Mouse (Mus musculus): ENCODE results near the gene Zfp365. TPM values are rescaled to one million over a fixed set of nuclear protein-coding genes. Genes with fewer than 3 reads are reported as not detected.

The Zfp365 gene
- total and polyA plus RNA-seq, 2 experiments: not detected

GRCm38 (mm10) chr10:67852411-67852810 lies 60.1 kb downstream of the Zfp365 start:
- no peaks in the 10 kb centered on the region; the same call in 1 of the 2 replicates for H3K27me3 ChIP-seq (ENCODE audit: control insufficient read depth, insufficient read depth, low read length)
- DNase-seq (ENCODE audit: extremely low read depth, low read depth, low spot score): no peak
- WGBS: 60% methylated on average over 6 of the region's 6 CpGs
- no peak overlapping the region for H3K27ac ChIP-seq (replicated peaks; ENCODE audit: insufficient read depth, low read depth, low read length)
- H3K36me3 ChIP-seq (ENCODE audit: control insufficient read depth, insufficient read depth, low read length): no peaks in the 10 kb centered on the region
- no peaks in the 10 kb centered on the region for H3K79me2 ChIP-seq (ENCODE audit: control insufficient read depth, insufficient read depth, low read length)
- no peak overlapping the region for H3K9ac ChIP-seq (ENCODE audit: low read depth, low read length)
- no peak overlapping the region for H3K4me3 ChIP-seq (ENCODE audit: insufficient read depth, low read depth, low read length)
- no peaks in the 10 kb centered on the region for H3K4me1 ChIP-seq (ENCODE audit: control insufficient read depth, insufficient read depth, low read length)
- TF ChIP-seq POLR2A (IDR thresholded peaks at IDR 0.05; ENCODE audit: extremely low read depth, insufficient read depth, low read length): no peak
- no peak for TF ChIP-seq CTCF (IDR thresholded peaks at IDR 0.05; ENCODE audit: low read depth, low read length)

- no peaks in the 10 kb centered on the region for H3K79me2 ChIP-seq (ENCODE audit: control insufficient read depth, insufficient read depth, low read length)
- H3K4me3 ChIP-seq (ENCODE audit: insufficient read depth, low read depth, low read length): no peak overlapping the region
- no peak for DNase-seq (ENCODE audit: extremely low read depth, low read depth, low spot score)
- WGBS: 76% methylated on average over 6 of the region's 6 CpGs
- H3K4me1 ChIP-seq (ENCODE audit: control insufficient read depth, insufficient read depth, low read length): no peaks in the 10 kb centered on the region
- H3K27ac ChIP-seq (replicated peaks; ENCODE audit: insufficient read depth, low read depth, low read length): no peak overlapping the region
- H3K9ac ChIP-seq (ENCODE audit: low read depth, low read length): no peak overlapping the region
- no peaks in the 10 kb centered on the region for H3K36me3 ChIP-seq (ENCODE audit: control insufficient read depth, insufficient read depth, low read length)
- TF ChIP-seq CTCF (IDR thresholded peaks at IDR 0.05; ENCODE audit: low read depth, low read length) (no peak), POLR2A (IDR thresholded peaks at IDR 0.05; ENCODE audit: extremely low read depth, insufficient read depth, low read length) (no peak)
- H3K27me3 ChIP-seq (ENCODE audit: control insufficient read depth, insufficient read depth, low read length): no peaks in the 10 kb centered on the region; the same call in 1 of the 2 replicates
Observed at GRCm38 (mm10) chr10:67851079-67851478, 61.4 kb downstream of the Zfp365 start.

- TF ChIP-seq POLR2A (IDR thresholded peaks at IDR 0.05; ENCODE audit: extremely low read depth, insufficient read depth, low read length) (no peak), CTCF (IDR thresholded peaks at IDR 0.05; ENCODE audit: low read depth, low read length) (no peak)
- DNase-seq (ENCODE audit: extremely low read depth, low read depth, low spot score): no peak
- 75% methylated on average over 14 of the region's 14 CpGs for WGBS
- Histone ChIP-seq H3K79me2 (ENCODE audit: control insufficient read depth, insufficient read depth, low read length) (no peaks in the 10 kb centered on the region), H3K27ac (replicated peaks; ENCODE audit: insufficient read depth, low read depth, low read length) (no peak overlapping the region), H3K27me3 (ENCODE audit: control insufficient read depth, insufficient read depth, low read length) (no peaks in the 10 kb centered on the region), H3K4me3 (ENCODE audit: insufficient read depth, low read depth, low read length) (no peak overlapping the region), H3K4me1 (ENCODE audit: control insufficient read depth, insufficient read depth, low read length) (no peaks in the 10 kb centered on the region), H3K9ac (ENCODE audit: low read depth, low read length) (no peak overlapping the region), H3K36me3 (ENCODE audit: control insufficient read depth, insufficient read depth, low read length) (no peaks in the 10 kb centered on the region)
Observed at GRCm38 (mm10) chr10:67846016-67846650, 66.3 kb downstream of the Zfp365 start.

GRCm38 (mm10) chr10:67841596-67841995 lies 70.9 kb downstream of the Zfp365 start:
- Histone ChIP-seq H3K36me3 (ENCODE audit: control insufficient read depth, insufficient read depth, low read length) (no peaks in the 10 kb centered on the region), H3K27me3 (ENCODE audit: control insufficient read depth, insufficient read depth, low read length) (no peaks in the 10 kb centered on the region), H3K4me3 (ENCODE audit: insufficient read depth, low read depth, low read length) (no peak overlapping the region), H3K4me1 (ENCODE audit: control insufficient read depth, insufficient read depth, low read length) (no peaks in the 10 kb centered on the region), H3K9ac (ENCODE audit: low read depth, low read length) (no peak overlapping the region), H3K79me2 (ENCODE audit: control insufficient read depth, insufficient read depth, low read length) (no peaks in the 10 kb centered on the region), H3K27ac (replicated peaks; ENCODE audit: insufficient read depth, low read depth, low read length) (no peak overlapping the region)
- WGBS: 85% methylated on average over 10 of the region's 10 CpGs
- DNase-seq (ENCODE audit: extremely low read depth, low read depth, low spot score): no peak
- TF ChIP-seq CTCF (IDR thresholded peaks at IDR 0.05; ENCODE audit: low read depth, low read length) (no peak), POLR2A (IDR thresholded peaks at IDR 0.05; ENCODE audit: extremely low read depth, insufficient read depth, low read length) (no peak)

- DNase-seq (ENCODE audit: extremely low read depth, low read depth, low spot score): no peak
- no peaks in the 10 kb centered on the region for H3K4me1 ChIP-seq (ENCODE audit: control insufficient read depth, insufficient read depth, low read length)
- no peaks in the 10 kb centered on the region for H3K79me2 ChIP-seq (ENCODE audit: control insufficient read depth, insufficient read depth, low read length)
- no peaks in the 10 kb centered on the region for H3K27me3 ChIP-seq (ENCODE audit: control insufficient read depth, insufficient read depth, low read length)
- H3K4me3 ChIP-seq (ENCODE audit: insufficient read depth, low read depth, low read length): no peak overlapping the region
- WGBS: 83% methylated on average over 4 of the region's 4 CpGs
- H3K36me3 ChIP-seq (ENCODE audit: control insufficient read depth, insufficient read depth, low read length): no peaks in the 10 kb centered on the region
- TF ChIP-seq POLR2A (IDR thresholded peaks at IDR 0.05; ENCODE audit: extremely low read depth, insufficient read depth, low read length): no peak
- no peak for TF ChIP-seq CTCF (IDR thresholded peaks at IDR 0.05; ENCODE audit: low read depth, low read length)
- no peak overlapping the region for H3K9ac ChIP-seq (ENCODE audit: low read depth, low read length)
- H3K27ac ChIP-seq (replicated peaks; ENCODE audit: insufficient read depth, low read depth, low read length): no peak overlapping the region
Observed at GRCm38 (mm10) chr10:67840735-67841134, 71.7 kb downstream of the Zfp365 start.

GRCm38 (mm10) chr10:67839156-67839555 lies 73.3 kb downstream of the Zfp365 start:
- no peak for TF ChIP-seq POLR2A (IDR thresholded peaks at IDR 0.05; ENCODE audit: extremely low read depth, insufficient read depth, low read length)
- no peak for TF ChIP-seq CTCF (IDR thresholded peaks at IDR 0.05; ENCODE audit: low read depth, low read length)
- DNase-seq (ENCODE audit: extremely low read depth, low read depth, low spot score): no peak
- peaks cover 3% of the 10 kb centered on the region; the same call in 1 of the 2 replicates for H3K27me3 ChIP-seq (ENCODE audit: control insufficient read depth, insufficient read depth, low read length)
- no peaks in the 10 kb centered on the region for H3K36me3 ChIP-seq (ENCODE audit: control insufficient read depth, insufficient read depth, low read length)
- H3K4me3 ChIP-seq (ENCODE audit: insufficient read depth, low read depth, low read length): no peak overlapping the region
- no peaks in the 10 kb centered on the region for H3K4me1 ChIP-seq (ENCODE audit: control insufficient read depth, insufficient read depth, low read length)
- H3K27ac ChIP-seq (replicated peaks; ENCODE audit: insufficient read depth, low read depth, low read length): no peak overlapping the region
- 76% methylated on average over 3 of the region's 3 CpGs for WGBS
- no peaks in the 10 kb centered on the region for H3K79me2 ChIP-seq (ENCODE audit: control insufficient read depth, insufficient read depth, low read length)
- no peak overlapping the region for H3K9ac ChIP-seq (ENCODE audit: low read depth, low read length)

All from liver, adult 2 months (tissue).